Mouse (Mus musculus) forebrain, embryonic 16.5 days (tissue): ENCODE measurements at regions not wholly inside any gene's neighbourhood (a gene's known extent, or its start where the extent isn't known, plus 50 kb on each side); places are given as distances from the start of the nearest gene placed in this dataset.

Experiments
- ATAC-seq: fragments of 200-750 bp; cut with Nextera tagmentation; 2 replicates; pipeline ENCODE4 v1.8.0; 2017; ENCODE audit warnings: mild to moderate bottlenecking, moderate library complexity
- H3K27ac ChIP-seq: fragments of 300-500 bp; sonication (generic); 2 replicates; pipeline ENCODE4 v1.5.1; 2014; ENCODE audit warnings: low read length, control low read depth
- H3K27me3 ChIP-seq: fragments of 300-500 bp; sonication (generic); replicated peaks from 2 replicates; pipeline ENCODE4 v1.6.1; 2014; ENCODE audit warnings: low read length; ENCODE audit not compliant: control insufficient read depth, insufficient read depth
- H3K36me3 ChIP-seq: fragments of 300-500 bp; sonication (generic); 2 replicates; pipeline ENCODE4 v1.6.1; 2014; ENCODE audit not compliant: control insufficient read depth, insufficient read depth
- H3K4me1 ChIP-seq: fragments of 300-500 bp; sonication (generic); replicated peaks from 2 replicates; pipeline ENCODE4 v1.6.1; 2014; ENCODE audit warnings: low read length; ENCODE audit not compliant: control insufficient read depth, insufficient read depth
- H3K4me2 ChIP-seq: fragments of 300-500 bp; sonication (generic); 2 replicates; pipeline ENCODE4 v1.6.1; 2014; ENCODE audit warnings: mild to moderate bottlenecking, low read length, control low read depth
- H3K4me3 ChIP-seq: fragments of 300-500 bp; sonication (generic); replicated peaks from 2 replicates; pipeline ENCODE4 v1.5.1; 2014; ENCODE audit warnings: mild to moderate bottlenecking, low read length, control low read depth
- H3K9ac ChIP-seq: fragments of 300-500 bp; sonication (generic); replicated peaks from 2 replicates; pipeline ENCODE4 v1.6.1; 2014; ENCODE audit warnings: low read depth, low read length, control low read depth
- H3K9me3 ChIP-seq: fragments of 300-500 bp; sonication (generic); 2 replicates; pipeline ENCODE4 v1.6.1; 2016; ENCODE audit warnings: low read length; ENCODE audit not compliant: control insufficient read depth
- WGBS: fragments of 180-500 bp; shearing (Covaris S2); extraction: QIAGEN DNeasy Blood & Tissue Kit; methylation state at CpG from one replicate; pipeline ENCODE4 v1.1.7; 2014; 5-methylcytosine and 5-hydroxymethylcytosine counted together

DNA sequence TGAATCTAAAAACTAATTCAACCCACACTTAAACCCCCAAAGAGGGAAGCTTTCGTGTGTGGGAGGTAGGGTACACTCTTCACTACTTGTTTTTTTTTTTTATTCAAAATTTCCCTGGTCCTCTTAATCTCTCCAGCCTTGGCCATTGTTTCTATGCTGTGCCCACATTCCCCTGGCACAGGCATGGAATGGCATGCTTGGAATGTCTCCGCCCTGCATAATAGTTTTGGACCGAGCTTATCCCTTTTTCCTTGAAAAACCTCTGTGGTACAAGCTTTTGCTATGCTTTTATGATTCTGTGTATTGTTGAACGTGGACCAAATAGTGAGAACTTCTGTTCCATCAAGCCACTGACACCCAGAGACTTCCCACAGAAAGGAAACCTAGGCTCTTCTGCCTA, 126.8 kb upstream of the Bmp4 start:
- Histone ChIP-seq H3K4me3 (no peak overlapping the region), H3K27ac (no peak overlapping the region), H3K9me3 (no peaks in the 10 kb centered on the region), H3K9ac (no peak overlapping the region), H3K36me3 (no peaks in the 10 kb centered on the region), H3K4me2 (no peak overlapping the region), H3K27me3 (no peaks in the 10 kb centered on the region), H3K4me1 (no peaks in the 10 kb centered on the region)
- no peak for ATAC-seq
- WGBS: 69% methylated on average over 4 of the region's 4 CpGs

DNA sequence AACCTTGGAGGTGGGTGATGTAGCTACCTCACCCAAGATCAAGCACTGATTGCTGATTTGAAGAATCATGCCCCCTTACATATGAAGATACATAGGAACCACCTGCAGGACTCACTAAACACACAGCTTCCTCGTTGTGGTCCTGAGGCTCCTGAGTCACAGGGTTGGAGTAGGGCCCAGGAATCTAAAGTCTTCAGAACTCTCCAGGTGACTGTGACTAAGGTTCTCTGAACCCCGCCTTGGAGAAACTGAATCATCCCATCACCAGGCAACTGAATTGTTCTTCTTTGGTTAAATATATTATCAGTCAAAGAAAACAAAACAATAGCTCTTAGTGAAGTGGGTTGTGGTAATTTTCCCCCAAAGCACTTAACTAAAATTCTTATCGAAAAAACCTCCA, 125.8 kb upstream of the Bmp4 start:
- no peak overlapping the region for H3K27ac ChIP-seq
- WGBS: 84% methylated on average over 3 of the region's 3 CpGs
- no peaks in the 10 kb centered on the region for H3K36me3 ChIP-seq
- no peak overlapping the region for H3K9ac ChIP-seq
- H3K4me2 ChIP-seq: no peak overlapping the region
- no peaks in the 10 kb centered on the region for H3K4me1 ChIP-seq
- H3K9me3 ChIP-seq: no peaks in the 10 kb centered on the region
- no peaks in the 10 kb centered on the region for H3K27me3 ChIP-seq
- no peak for ATAC-seq
- H3K4me3 ChIP-seq: no peak overlapping the region

DNA sequence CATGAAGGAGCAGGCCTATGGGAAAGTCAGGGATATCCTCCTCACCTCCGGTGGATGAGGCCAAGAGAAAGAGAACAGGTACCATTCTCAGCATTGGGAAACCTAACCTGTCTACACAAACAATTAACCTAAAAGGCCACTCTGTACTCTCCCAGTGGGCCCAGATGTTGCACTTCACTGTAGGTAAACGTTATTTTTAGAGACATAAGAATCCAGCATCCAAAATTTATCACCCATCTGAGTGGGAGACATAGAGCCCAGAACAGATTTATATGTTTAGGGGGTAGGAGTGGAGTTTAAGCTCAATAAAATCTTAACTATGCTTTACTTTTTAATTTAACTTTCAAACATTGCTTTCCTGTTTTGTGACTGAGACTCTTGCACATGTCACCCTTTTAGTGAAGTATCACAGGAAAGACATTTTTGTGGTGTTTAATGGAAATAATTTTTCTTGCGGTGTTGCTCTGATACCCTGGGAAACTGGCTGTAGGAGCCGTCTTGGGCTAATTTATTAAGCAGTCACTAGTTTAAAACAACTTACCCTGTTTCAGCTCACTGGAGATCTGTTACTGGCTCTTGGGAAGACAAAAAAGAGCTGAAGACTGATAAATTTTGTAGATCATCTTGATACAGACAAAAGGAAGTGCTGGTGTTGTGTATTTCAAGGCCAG, 123.9 kb upstream of the Bmp4 start:
- H3K4me2 ChIP-seq: no peak overlapping the region
- no peak overlapping the region for H3K27ac ChIP-seq
- H3K4me1 ChIP-seq: no peaks in the 10 kb centered on the region
- H3K36me3 ChIP-seq: no peaks in the 10 kb centered on the region
- H3K27me3 ChIP-seq: no peaks in the 10 kb centered on the region
- WGBS: 85% methylated on average over 4 of the region's 4 CpGs
- H3K9ac ChIP-seq: no peak overlapping the region
- no peaks in the 10 kb centered on the region for H3K9me3 ChIP-seq
- no peak for ATAC-seq
- H3K4me3 ChIP-seq: no peak overlapping the region

DNA sequence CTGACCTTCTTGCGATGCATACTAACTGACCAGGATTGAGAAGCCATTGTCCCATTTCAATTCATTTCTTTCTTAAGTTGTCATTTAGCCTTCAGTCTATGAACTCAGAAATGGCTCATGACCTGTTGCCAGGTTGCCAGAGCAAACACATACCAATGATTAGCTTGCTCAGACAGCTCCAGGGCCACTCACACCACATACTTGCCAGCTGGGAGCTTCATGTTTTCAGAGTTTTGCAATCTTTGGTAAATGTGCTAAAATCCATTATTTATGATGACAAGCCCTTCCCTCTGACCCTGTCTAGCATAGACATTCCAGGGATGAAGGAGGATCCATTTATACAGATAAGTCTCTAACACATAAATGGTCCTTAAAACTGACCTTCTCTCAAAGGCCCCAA, 121.6 kb upstream of the Bmp4 start:
- H3K36me3 ChIP-seq: no peaks in the 10 kb centered on the region
- no peak overlapping the region for H3K27ac ChIP-seq
- H3K4me1 ChIP-seq: no peaks in the 10 kb centered on the region
- H3K4me3 ChIP-seq: no peak overlapping the region
- no peak overlapping the region for H3K9ac ChIP-seq
- no peak for ATAC-seq
- no peaks in the 10 kb centered on the region for H3K9me3 ChIP-seq
- WGBS: 88% methylated on average over 1 of the region's 1 CpGs
- H3K4me2 ChIP-seq: no peak overlapping the region
- no peaks in the 10 kb centered on the region for H3K27me3 ChIP-seq

DNA sequence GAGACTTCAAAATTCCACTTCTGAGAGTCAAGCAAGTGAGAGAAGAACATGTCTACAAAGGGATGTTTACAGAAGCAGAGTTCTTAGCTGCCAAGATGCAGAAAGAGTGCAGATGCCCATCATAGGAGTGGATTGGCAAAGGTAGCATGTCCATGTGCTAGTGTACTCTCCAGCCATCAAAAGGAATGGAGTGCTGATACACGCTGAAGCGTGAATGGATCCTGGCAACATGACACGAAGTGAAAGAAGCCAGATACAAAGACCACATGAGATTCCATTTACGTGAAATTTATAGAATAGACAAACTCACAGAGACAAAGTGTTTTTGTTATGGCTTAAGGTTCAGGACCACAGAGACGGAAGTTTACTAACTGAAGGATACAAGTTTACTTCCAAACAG, 118.4 kb upstream of the Bmp4 start:
- Histone ChIP-seq H3K4me2 (no peak overlapping the region), H3K27me3 (no peaks in the 10 kb centered on the region), H3K9ac (no peak overlapping the region), H3K36me3 (no peaks in the 10 kb centered on the region), H3K4me1 (no peaks in the 10 kb centered on the region), H3K9me3 (no peaks in the 10 kb centered on the region), H3K4me3 (no peak overlapping the region), H3K27ac (no peak overlapping the region)
- WGBS: 63% methylated on average over 5 of the region's 5 CpGs
- no peak for ATAC-seq

DNA sequence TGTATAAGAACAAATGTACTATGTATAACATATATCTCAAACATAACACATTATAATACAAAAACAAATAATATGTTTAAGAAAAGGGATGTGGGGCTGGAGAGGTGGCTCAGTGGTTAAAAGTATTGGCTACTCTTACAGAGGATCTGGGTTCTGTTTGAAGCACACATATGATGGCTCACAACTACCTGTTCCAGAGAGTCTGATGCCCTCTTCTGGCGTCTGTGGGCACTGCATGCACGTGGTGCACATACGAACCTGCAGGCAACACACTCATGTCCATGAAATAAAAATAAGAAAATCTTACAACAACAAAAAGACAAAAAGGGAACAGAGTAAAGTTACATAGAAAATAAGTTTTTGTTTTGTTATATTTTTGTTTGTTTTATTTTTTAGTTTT, 114.8 kb upstream of the Bmp4 start:
- no peaks in the 10 kb centered on the region for H3K36me3 ChIP-seq
- H3K27ac ChIP-seq: no peak overlapping the region
- no peaks in the 10 kb centered on the region for H3K27me3 ChIP-seq
- ATAC-seq: no peak
- H3K4me1 ChIP-seq: no peaks in the 10 kb centered on the region
- H3K4me2 ChIP-seq: no peak overlapping the region
- WGBS: 87% methylated on average over 3 of the region's 3 CpGs
- H3K4me3 ChIP-seq: no peak overlapping the region
- no peak overlapping the region for H3K9ac ChIP-seq
- H3K9me3 ChIP-seq: no peaks in the 10 kb centered on the region

DNA sequence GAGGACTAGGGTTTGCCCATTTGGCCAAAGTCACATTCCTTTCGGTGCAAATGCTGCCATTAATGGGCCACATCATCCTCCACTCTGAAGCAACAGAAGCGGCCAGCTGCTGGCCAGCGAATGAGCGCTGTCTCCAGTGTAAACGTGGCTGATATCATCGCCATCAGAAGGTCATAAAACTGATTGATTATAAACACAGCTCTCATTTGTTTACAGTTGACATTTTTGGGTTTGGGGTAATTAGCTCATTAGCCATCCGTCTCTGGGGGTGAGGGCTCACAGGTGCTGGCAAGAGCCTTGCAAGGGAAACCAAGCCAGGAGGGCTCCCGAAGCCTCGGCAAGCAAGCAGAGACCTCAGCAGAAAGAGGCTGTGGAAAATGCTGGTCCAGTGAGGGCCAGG, 101.1 kb upstream of the Bmp4 start:
- WGBS: 71% methylated on average over 9 of the region's 9 CpGs
- Histone ChIP-seq H3K4me1 (no peaks in the 10 kb centered on the region), H3K4me3 (no peak overlapping the region), H3K4me2 (no peak overlapping the region), H3K9ac (no peak overlapping the region), H3K36me3 (no peaks in the 10 kb centered on the region), H3K27me3 (no peaks in the 10 kb centered on the region), H3K27ac (no peak overlapping the region), H3K9me3 (no peaks in the 10 kb centered on the region)
- ATAC-seq: no peak

DNA sequence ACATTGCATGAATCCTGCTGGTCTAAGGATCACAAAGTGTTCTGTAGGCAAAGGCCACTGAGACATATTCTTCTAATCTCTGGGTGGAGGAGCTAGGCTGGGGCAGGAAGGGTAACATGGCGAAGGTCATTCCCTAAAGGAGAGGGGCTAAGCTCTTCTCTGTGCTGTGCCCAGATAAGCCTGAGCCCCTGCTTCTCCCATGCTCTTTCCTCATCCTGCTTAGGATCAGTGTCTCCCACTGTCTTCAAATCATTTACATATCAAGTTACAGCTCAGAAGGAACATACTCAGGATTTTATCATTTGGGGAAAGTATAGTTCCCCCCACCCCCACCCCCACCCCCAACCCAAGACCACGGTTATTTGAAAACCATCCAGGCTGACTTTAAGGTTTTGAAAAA, 100.7 kb upstream of the Bmp4 start:
- Histone ChIP-seq H3K4me3 (no peak overlapping the region), H3K9me3 (no peaks in the 10 kb centered on the region; the same call in 1 of the 2 replicates), H3K36me3 (no peaks in the 10 kb centered on the region), H3K27me3 (no peaks in the 10 kb centered on the region), H3K4me2 (no peak overlapping the region), H3K9ac (no peak overlapping the region), H3K27ac (no peak overlapping the region), H3K4me1 (no peaks in the 10 kb centered on the region)
- 89% methylated on average over 2 of the region's 2 CpGs for WGBS
- no peak for ATAC-seq

DNA sequence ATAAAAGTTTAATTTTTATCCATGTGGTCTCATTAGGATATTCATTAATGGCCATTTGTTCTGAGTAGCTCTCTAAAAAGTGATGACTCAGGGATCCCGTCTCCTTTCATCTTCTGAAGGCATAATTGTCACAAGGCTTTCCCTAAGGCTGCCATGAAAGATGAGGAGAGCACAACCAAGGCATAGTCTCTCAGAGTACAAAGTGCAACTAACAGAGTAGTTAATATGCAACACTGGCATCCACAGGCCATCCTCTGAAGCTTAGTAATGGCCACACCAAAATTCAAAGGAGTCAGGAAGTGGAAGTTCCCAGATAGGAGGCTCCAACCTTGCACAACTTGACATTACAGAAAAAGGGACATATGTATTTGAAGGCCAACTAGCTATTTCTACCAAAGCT, 97.1 kb upstream of the Bmp4 start:
- H3K9me3 ChIP-seq: no peaks in the 10 kb centered on the region; the same call in 1 of the 2 replicates
- no peak overlapping the region for H3K4me2 ChIP-seq
- H3K9ac ChIP-seq: no peak overlapping the region
- no peaks in the 10 kb centered on the region for H3K4me1 ChIP-seq
- ATAC-seq: no peak
- H3K4me3 ChIP-seq: no peak overlapping the region
- no peaks in the 10 kb centered on the region for H3K27me3 ChIP-seq
- H3K36me3 ChIP-seq: no peaks in the 10 kb centered on the region
- 83% methylated on average over 1 of the region's 1 CpGs for WGBS
- H3K27ac ChIP-seq: no peak overlapping the region

DNA sequence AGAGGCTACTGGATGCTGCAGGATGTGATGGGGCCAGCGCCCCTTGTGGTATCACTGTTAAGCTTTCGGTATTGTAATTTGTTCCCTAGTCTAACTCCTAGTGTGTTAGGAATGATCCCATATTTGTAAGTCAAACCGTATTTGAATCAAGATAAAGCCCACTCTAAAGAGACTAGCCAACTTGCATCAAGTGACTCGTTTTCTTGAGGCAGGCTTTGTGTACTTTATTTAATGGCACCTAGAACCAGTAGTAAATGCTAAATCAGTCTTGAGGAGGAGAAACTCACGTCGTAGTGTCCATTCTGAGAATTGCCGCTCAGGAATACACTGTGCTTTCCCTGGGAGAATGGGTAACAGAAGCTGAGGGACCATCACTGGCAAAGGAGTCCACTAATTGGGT, 89.9 kb upstream of the Bmp4 start:
- H3K9me3 ChIP-seq: no peaks in the 10 kb centered on the region
- no peak for ATAC-seq
- no peak overlapping the region for H3K9ac ChIP-seq
- no peaks in the 10 kb centered on the region for H3K27me3 ChIP-seq
- H3K27ac ChIP-seq: no peak overlapping the region
- no peak overlapping the region for H3K4me2 ChIP-seq
- no peaks in the 10 kb centered on the region for H3K4me1 ChIP-seq
- H3K36me3 ChIP-seq: no peaks in the 10 kb centered on the region
- 84% methylated on average over 7 of the region's 7 CpGs for WGBS
- H3K4me3 ChIP-seq: no peak overlapping the region
